Mouse (Mus musculus) liver, embryonic 13.5 days (tissue): ENCODE data around the gene Ms4a5. TPM values are rescaled to one million over a fixed set of nuclear protein-coding genes. Genes with fewer than 3 reads are reported as not detected.
"Not testable (repeated sequence)": the region's sequence is repeated elsewhere in the genome, so short reads cannot be mapped to it uniquely, and the experiment has no call there.

Experiments used
- ATAC-seq: fragments of 200-750 bp; cut with Nextera tagmentation; 2 replicates; pipeline ENCODE4 v1.8.0; 2017; ENCODE audit warnings: low read depth, mild to moderate bottlenecking, moderate number of reproducible peaks, moderate library complexity
- DNase-seq: peaks from one replicate; pipeline ENCODE4 v3.0.0; 2022
- H3K27ac ChIP-seq: fragments of 300-500 bp; sonication (generic); 2 replicates; pipeline ENCODE4 v1.5.1; 2015; ENCODE audit warnings: moderate library complexity, mild to moderate bottlenecking, inconsistent platforms
- H3K27me3 ChIP-seq: fragments of 300-500 bp; sonication (generic); 2 replicates; pipeline ENCODE4 v1.6.1; 2015; ENCODE audit warnings: mild to moderate bottlenecking, inconsistent platforms
- H3K36me3 ChIP-seq: fragments of 300-500 bp; sonication (generic); 2 replicates; pipeline ENCODE4 v1.6.1; 2015; ENCODE audit warnings: mild to moderate bottlenecking, inconsistent platforms
- H3K4me1 ChIP-seq: fragments of 300-500 bp; sonication (generic); replicated peaks from 2 replicates; pipeline ENCODE4 v1.6.1; 2015; ENCODE audit warnings: inconsistent platforms
- H3K4me2 ChIP-seq: fragments of 300-500 bp; sonication (generic); 2 replicates; pipeline ENCODE4 v1.6.1; 2015; ENCODE audit warnings: inconsistent platforms, mild to moderate bottlenecking, moderate library complexity
- H3K4me3 ChIP-seq: fragments of 300-500 bp; sonication (generic); replicated peaks from 2 replicates; pipeline ENCODE4 v1.5.1; 2015; ENCODE audit warnings: mild to moderate bottlenecking, inconsistent platforms
- H3K9ac ChIP-seq: fragments of 300-500 bp; sonication (generic); 2 replicates; pipeline ENCODE4 v1.6.1; 2015; ENCODE audit warnings: mild to moderate bottlenecking, inconsistent platforms
- H3K9me3 ChIP-seq: fragments of 300-500 bp; sonication (generic); replicated peaks from 2 replicates; pipeline ENCODE4 v1.6.1; 2016; ENCODE audit warnings: inconsistent platforms
- WGBS: fragments of 180-500 bp; shearing (Covaris S2); methylation state at CpG from one replicate; pipeline ENCODE4 v1.1.7; 2015; ENCODE audit not compliant: insufficient replicate concordance; 5-methylcytosine and 5-hydroxymethylcytosine counted together
- polyA plus RNA-seq: library from polyadenylated mRNA; unstranded; fragments of >200 nt; fragmentation: Nextera tagmentation; extraction: Ambion mirVana; gene quantifications from 2 replicates; pipeline ENCODE4 v1.2.1, GENCODE M21; 2015

Gene Ms4a5
- polyA plus RNA-seq, 1 experiment from 2014 or later = not detected

DNA sequence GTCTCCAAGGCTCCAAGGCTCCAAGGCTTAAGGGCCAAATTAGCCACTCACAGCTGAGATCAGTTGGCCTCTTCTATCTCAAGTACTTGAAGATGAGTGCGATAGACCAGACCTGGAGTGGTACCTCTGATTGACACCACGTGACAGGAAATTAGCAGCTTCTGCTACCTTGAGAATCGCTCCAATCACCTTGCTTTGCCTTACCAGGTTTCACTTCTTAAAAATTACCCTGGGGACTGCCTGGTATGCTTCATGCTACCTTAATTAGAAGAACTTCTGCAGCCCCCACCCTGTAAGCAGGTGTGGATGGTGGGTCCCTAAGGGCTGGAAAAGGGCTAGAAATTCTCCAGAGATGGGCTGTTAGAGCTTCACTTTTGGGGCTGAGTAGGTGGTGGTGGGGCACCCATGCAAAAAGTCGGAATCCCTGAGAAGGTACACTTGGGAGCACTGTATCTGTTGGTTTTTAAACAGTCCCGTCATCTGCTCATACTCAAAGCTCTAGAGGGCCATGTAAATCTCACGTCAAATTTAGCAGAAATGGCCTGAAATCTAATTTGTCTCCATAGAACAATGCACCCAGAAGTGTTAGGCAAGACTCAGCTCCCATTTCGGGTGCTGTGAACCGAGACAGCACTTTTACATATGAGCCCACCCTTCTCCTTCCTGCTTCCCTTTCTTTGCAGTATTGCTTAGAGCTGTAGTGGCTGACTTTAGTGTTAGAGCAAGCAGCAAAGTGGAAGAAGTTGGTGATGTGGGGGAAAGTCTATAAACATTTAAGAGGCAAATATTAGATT is 17.4 kb downstream of the Ms4a5 start, which contains the start of gene Ms4a1:
TSS of gene Ms4a1 (minus strand) at position 190 of the 794 bp plus-strand sequence.
- no peak for ATAC-seq
- Histone ChIP-seq H3K27me3 (no peaks in the 10 kb centered on the region), H3K4me2 (no peak within 1 kb of the TSS), H3K9ac (no peak within 1 kb of the TSS), H3K9me3 (no peaks in the 10 kb centered on the region), H3K36me3 (no peaks in the 10 kb centered on the region), H3K4me1 (no peaks in the 10 kb centered on the region), H3K4me3 (no peak within 1 kb of the TSS), H3K27ac (no peak within 1 kb of the TSS)
- 57% methylated on average over 8 of the region's 8 CpGs for WGBS
- DNase-seq = no peak

DNA sequence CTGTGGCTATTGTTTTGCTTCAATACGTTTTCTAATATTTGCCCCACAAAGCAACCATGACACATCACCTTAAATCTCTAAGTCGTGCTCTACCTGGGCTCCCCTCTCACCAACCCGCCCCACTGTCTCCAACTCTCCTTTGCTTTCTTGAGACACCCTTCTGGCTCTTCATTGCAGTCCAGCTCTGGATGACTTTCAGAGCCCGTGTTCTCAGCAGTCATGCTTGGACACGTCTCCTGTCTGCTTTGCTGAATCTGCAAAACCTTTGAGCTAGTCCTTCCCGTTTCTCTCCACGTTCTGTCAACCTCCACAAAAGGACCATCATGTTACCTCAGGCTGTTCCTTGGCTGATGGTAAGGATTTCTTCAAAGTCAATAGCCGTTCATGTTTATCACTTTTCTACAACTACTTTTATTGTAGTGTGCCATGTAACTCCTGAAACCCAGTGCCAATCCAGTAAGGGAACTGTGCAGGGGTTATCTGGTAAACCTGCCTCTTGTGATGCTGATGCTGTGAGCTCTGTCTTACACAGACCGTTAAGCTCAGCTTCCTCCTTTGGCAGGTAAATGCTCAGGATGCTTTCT is 19.0 kb downstream of the Ms4a5 start:
- WGBS = 66% methylated on average over 9 of the region's 9 CpGs

DNA sequence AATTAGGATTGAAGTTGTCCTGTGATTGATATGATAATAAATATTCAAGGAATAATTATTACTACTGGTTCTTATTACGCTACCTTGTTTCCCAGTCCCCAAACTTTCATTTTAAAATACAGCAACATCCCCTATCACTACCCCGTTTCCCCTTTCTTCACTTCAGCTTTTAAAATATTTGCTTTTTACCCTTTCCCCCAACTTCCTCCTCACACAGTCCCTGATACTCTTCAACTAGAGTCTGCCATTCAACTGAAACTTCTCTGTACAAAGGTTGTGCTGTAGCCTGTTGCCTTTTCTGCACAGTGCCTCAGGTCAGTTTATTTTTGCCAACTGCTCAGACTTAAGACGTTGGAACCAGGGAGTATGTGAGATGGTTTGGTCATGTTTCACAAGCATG is 20.1 kb downstream of the Ms4a5 start:
- no peak overlapping the region for H3K4me2 ChIP-seq
- no peaks in the 10 kb centered on the region for H3K9me3 ChIP-seq
- H3K4me1 ChIP-seq = no peaks in the 10 kb centered on the region
- no peak overlapping the region for H3K4me3 ChIP-seq
- H3K9ac ChIP-seq = no peak overlapping the region
- no peak overlapping the region for H3K27ac ChIP-seq
- ATAC-seq (no peak), DNase-seq (no peak)
- no peaks in the 10 kb centered on the region for H3K36me3 ChIP-seq
- no peaks in the 10 kb centered on the region for H3K27me3 ChIP-seq
- 33% methylated on average over 3 of the region's 3 CpGs for WGBS

More for the DNA sequence above, 19.0 kb downstream of the Ms4a5 start:
- H3K27ac ChIP-seq = no peak overlapping the region
- no peak for DNase-seq
- no peak for ATAC-seq
- H3K4me1 ChIP-seq = no peaks in the 10 kb centered on the region
- no peak overlapping the region for H3K4me2 ChIP-seq
- no peak overlapping the region for H3K4me3 ChIP-seq
- no peaks in the 10 kb centered on the region for H3K36me3 ChIP-seq
- no peaks in the 10 kb centered on the region for H3K9me3 ChIP-seq
- no peak overlapping the region for H3K9ac ChIP-seq
- H3K27me3 ChIP-seq = no peaks in the 10 kb centered on the region

DNA sequence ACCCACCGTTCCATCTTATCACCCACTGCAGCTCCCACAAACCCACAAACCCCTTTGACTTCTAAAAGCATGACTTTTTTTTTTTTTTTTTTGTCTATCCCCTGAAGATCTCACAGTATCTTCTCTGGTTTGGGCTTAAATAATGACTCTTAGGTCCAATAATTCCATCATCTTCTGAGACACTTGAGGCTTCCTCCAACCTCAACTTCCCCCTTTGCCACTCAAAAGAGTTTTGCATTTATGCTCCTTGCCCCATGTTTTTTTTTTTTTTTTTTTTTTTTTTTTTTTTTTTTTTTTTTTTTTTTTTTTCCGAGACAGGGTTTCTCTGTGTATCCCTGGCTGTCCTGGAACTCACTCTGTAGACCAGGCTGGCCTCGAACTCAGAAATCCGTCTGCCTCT is 20.7 kb downstream of the Ms4a5 start:
- H3K9me3 ChIP-seq, H3K4me1 ChIP-seq, H3K36me3 ChIP-seq, H3K27me3 ChIP-seq, H3K4me3 ChIP-seq, H3K4me2 ChIP-seq, DNase-seq, H3K9ac ChIP-seq, H3K27ac ChIP-seq, ATAC-seq: not testable (repeated sequence)
- 42% methylated on average over 4 of the region's 4 CpGs for WGBS

DNA sequence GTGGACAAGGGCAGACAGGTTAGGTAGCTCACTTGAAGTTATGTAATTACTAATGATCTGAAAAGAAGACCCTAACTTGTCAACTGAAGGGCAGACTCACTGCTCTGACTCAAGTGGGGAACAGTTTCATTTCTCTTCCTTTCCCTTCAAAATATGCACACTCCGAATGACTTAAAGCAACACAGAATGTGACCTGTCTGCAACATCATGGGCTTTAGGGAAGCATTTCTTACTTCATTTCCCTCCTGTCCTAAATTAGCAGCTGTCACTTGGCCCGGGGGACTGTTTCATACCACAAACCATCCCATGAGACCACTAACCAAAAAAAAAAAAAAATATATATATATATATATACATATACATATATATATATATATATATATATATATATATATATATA is 22.2 kb downstream of the Ms4a5 start:
- Histone ChIP-seq H3K27me3 (no peaks in the 10 kb centered on the region), H3K36me3 (no peaks in the 10 kb centered on the region), H3K9ac (no peak overlapping the region), H3K27ac (no peak overlapping the region), H3K4me1 (no peaks in the 10 kb centered on the region), H3K9me3 (no peaks in the 10 kb centered on the region), H3K4me2 (no peak overlapping the region), H3K4me3 (no peak overlapping the region)
- DNase-seq (no peak), ATAC-seq (no peak)
- 35% methylated on average over 2 of the region's 2 CpGs for WGBS

DNA sequence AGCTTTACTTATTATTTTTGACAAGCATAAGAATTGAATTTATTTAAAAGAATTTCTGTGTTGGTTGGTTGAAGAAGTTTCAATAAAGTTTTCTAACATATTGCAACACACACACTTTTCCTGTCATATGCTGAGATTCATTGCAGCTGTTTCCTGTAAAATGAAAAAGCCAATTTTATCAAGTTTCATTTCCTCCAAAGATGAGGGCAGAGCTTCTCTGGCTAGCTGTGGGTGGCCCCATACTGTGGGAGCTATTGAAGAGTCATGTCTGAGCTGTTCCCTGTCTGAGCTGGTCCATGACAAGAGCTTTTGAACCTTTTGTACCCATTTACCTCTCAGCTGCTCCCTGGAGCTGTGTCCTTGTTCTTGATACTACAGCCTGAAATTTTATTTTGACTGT is 39.4 kb downstream of the Ms4a5 start:
- Histone ChIP-seq H3K27me3 (no peaks in the 10 kb centered on the region), H3K4me2 (no peak overlapping the region), H3K4me1 (no peaks in the 10 kb centered on the region), H3K9ac (no peak overlapping the region), H3K36me3 (no peaks in the 10 kb centered on the region), H3K9me3 (no peaks in the 10 kb centered on the region), H3K27ac (no peak overlapping the region), H3K4me3 (no peak overlapping the region)
- ATAC-seq (no peak), DNase-seq (no peak)

DNA sequence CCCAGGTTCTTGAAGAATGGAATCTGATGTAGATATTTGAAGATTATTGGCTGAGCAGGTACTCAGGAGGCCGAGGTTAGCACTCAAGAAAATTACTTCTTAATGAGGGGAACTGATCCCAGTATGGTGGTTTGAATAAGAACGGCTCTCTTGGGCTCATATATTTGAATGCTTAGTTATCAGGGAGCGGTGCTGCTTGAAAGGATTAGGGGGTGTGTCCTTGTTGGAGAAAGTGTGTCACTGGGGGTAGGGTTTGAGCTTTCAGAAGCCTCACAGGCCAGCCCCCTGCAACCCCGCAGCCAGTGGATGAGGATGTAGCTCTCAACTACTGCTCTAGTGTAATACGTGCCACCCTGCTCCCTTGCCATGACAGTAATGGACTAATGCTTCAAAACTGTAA is 41.1 kb downstream of the Ms4a5 start:
- no peak overlapping the region for H3K4me2 ChIP-seq
- WGBS = 41% methylated on average over 5 of the region's 5 CpGs
- ATAC-seq (no peak), DNase-seq (no peak)
- H3K4me3 ChIP-seq = no peak overlapping the region
- H3K36me3 ChIP-seq = no peaks in the 10 kb centered on the region
- no peaks in the 10 kb centered on the region for H3K4me1 ChIP-seq
- H3K27me3 ChIP-seq = no peaks in the 10 kb centered on the region
- no peaks in the 10 kb centered on the region for H3K9me3 ChIP-seq
- no peak overlapping the region for H3K27ac ChIP-seq
- H3K9ac ChIP-seq = no peak overlapping the region

DNA sequence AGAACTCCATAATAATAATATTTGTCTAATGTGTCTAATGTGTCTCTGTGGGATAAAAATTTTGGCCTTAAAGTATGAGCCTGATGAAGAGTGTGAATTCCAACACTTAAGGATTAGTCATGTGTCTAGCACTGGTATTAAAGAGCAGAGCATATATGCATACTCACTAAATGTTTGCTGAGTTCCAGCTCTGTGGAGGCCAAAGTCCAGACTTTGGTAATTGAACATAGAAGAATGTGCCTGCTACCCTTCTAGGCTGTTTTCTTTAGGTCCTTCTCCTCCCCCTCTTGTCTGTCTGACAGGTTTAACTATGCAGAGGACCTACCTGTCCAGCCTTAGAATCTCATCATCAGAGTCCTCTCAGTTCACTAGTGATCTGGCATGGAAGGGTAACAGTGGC is 47.9 kb downstream of the Ms4a5 start:
- H3K27ac ChIP-seq = no peak overlapping the region
- no peaks in the 10 kb centered on the region for H3K36me3 ChIP-seq
- H3K9ac ChIP-seq = no peak overlapping the region
- ATAC-seq (no peak), DNase-seq (no peak)
- H3K27me3 ChIP-seq = no peaks in the 10 kb centered on the region
- no peak overlapping the region for H3K4me3 ChIP-seq
- no peaks in the 10 kb centered on the region for H3K9me3 ChIP-seq
- no peaks in the 10 kb centered on the region for H3K4me1 ChIP-seq
- H3K4me2 ChIP-seq = no peak overlapping the region

DNA sequence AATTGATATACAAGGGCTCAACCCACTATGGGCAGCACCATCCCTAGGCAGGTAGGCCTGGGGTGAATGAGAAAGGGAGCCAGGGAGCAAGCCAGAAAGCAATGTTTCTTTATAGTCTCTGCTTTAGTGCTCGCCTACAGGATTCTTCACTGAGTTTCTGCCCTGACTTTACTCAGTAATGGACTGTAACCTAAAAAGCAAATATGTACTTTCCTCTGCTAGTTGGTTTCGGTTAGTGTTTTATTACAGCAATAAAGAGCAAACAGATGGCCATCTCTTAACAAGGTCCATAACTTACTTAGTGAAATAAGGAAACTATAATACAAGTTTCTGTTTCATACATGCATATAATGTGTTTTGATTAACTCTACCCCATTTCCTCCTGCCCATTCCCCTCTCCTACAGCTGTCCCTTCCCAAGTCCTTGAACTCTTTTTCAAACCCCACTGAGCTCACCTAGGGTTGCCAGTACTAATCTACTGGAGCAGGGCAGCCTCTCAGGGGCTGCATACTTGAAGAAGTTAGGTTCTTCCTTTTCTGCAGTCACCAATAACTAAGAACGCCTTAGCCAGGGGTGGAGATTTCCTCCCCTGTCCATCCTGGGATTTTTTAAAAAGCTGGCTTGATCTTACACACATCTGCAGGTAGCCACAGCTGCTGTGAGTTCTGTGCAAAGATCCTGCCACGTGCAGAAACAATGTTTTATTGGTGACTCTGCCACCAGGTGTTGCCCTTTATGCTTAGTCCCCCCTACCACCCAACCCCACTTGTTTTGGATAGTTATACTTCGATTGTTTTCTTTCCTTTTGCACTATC is 48.5 kb downstream of the Ms4a5 start:
- Histone ChIP-seq H3K36me3 (no peaks in the 10 kb centered on the region), H3K4me1 (no peaks in the 10 kb centered on the region), H3K27ac (no peak overlapping the region), H3K4me3 (no peak overlapping the region), H3K4me2 (no peak overlapping the region), H3K27me3 (no peaks in the 10 kb centered on the region), H3K9ac (no peak overlapping the region), H3K9me3 (no peaks in the 10 kb centered on the region)
- WGBS = 40% methylated on average over 5 of the region's 5 CpGs
- ATAC-seq = no peak
- no peak for DNase-seq

DNA sequence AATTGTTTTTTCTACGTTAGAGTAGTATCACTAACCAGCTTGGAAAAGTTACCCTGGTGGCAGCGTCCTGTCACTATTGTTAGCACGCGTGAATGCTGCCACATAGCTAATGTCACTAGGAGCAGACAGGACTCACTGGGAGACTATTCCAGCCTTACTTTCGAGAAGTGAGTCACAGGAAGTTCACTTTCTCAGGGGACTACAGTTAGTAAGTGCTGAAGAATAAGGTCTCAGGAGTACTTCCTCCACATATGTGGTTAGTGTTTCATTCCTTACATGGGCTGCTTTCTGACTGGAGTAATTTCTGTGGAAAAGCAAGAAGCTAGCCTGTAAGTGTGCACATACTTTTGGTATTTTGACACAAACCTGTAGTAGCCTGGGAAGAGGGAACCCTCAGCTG is 49.4 kb downstream of the Ms4a5 start:
- Histone ChIP-seq H3K4me1 (no peaks in the 10 kb centered on the region), H3K4me2 (no peak overlapping the region), H3K36me3 (no peaks in the 10 kb centered on the region), H3K27me3 (no peaks in the 10 kb centered on the region), H3K9me3 (no peaks in the 10 kb centered on the region), H3K4me3 (no peak overlapping the region), H3K27ac (no peak overlapping the region), H3K9ac (no peak overlapping the region)
- no peak for ATAC-seq
- DNase-seq = no peak
- WGBS = 47% methylated on average over 5 of the region's 5 CpGs

DNA sequence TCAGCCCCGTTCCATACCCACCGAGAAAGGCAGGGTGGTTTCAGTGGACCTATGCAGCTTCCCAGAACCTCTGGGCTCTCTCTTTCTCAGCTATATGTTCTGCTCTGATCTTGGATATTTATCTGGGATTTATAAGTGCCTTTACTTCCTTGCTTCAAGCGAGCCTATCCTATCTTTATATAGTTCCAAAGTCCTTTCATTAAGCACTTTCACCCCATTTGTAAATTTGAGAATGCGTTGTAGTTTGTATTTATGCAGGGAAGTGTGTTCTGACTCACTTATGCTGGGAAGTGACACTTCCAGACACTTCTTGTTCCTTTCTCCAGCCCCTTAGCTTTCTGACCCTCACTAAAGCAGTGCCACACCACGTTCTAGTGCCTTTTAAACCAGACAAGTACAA is 51.3 kb downstream of the Ms4a5 start, which contains the start of gene Ms4a12:
TSS of gene Ms4a12 (minus strand) at position 101 of the 400 bp plus-strand sequence.
- Histone ChIP-seq H3K4me3 (no peak within 1 kb of the TSS), H3K9ac (no peak within 1 kb of the TSS), H3K27ac (no peak within 1 kb of the TSS), H3K36me3 (no peaks in the 10 kb centered on the region), H3K27me3 (no peaks in the 10 kb centered on the region), H3K4me1 (no peaks in the 10 kb centered on the region), H3K9me3 (no peaks in the 10 kb centered on the region), H3K4me2 (no peak within 1 kb of the TSS)
- no peak for ATAC-seq
- no peak for DNase-seq
- WGBS = 39% methylated on average over 5 of the region's 5 CpGs
